Mouse (Mus musculus): Measurements from ENCODE around the gene Ppp1r13b.

GRCm38 (mm10) chr12:111791474-111792104, 116.3 kb downstream of the Ppp1r13b start:
- TF ChIP-seq CTCF (IDR thresholded peaks at IDR 0.05; ENCODE audit: low read depth) (no peak), EP300 (IDR thresholded peaks at IDR 0.05; ENCODE audit: low read depth) (no peak)
